Mouse (Mus musculus): ENCODE measurements around the gene Vamp9. TPM values are rescaled to one million over a fixed set of nuclear protein-coding genes. Genes with fewer than 3 reads are reported as not detected.

Gene Vamp9
- polyA plus RNA-seq, 1 experiment from 2014 or later: 0.51 TPM

DNA sequence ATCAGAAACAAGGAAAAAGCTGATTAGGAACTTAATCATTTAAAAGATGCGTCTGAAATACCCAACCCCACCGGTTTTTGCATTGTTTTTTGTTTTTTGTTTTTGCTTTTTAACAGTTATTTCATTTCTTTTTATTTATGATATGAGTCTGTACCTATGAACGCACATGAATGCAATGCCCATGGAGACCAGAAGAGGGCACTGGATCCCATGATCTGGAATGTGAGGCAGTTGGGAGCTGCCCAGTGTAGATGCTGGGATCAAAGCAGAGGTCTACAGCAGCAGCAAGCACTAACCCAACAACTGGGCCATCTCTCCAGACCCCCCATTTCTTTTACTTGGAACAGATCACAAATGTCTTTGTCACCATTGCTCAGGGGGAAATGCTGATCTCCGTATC lies 21.9 kb downstream of the Vamp9 start:
- H3K4me1 ChIP-seq (replicated peaks; ENCODE audit: control insufficient read depth, insufficient read depth, low read length): no peaks in the 10 kb centered on the region
- H3K4me3 ChIP-seq (ENCODE audit: low read depth, low read length): no peak overlapping the region
- WGBS: 49% methylated on average over 4 of the region's 4 CpGs
- no peak overlapping the region for H3K4me2 ChIP-seq (ENCODE audit: low read depth, low read length, severe bottlenecking)
- no peaks in the 10 kb centered on the region for H3K9me3 ChIP-seq (ENCODE audit: control insufficient read depth, low read length)
- no peaks in the 10 kb centered on the region for H3K27me3 ChIP-seq (ENCODE audit: control insufficient read depth, insufficient read depth, low read length)
- H3K36me3 ChIP-seq (ENCODE audit: control insufficient read depth, insufficient read depth, low read length): no peaks in the 10 kb centered on the region
- ATAC-seq (replicated peaks; ENCODE audit: low FRiP score) (no peak), DNase-seq (ENCODE audit: low spot score) (peak; percentile 64)
- no peak overlapping the region for H3K9ac ChIP-seq (ENCODE audit: low read length)
- H3K27ac ChIP-seq (ENCODE audit: low read depth, low read length): no peak overlapping the region

DNA sequence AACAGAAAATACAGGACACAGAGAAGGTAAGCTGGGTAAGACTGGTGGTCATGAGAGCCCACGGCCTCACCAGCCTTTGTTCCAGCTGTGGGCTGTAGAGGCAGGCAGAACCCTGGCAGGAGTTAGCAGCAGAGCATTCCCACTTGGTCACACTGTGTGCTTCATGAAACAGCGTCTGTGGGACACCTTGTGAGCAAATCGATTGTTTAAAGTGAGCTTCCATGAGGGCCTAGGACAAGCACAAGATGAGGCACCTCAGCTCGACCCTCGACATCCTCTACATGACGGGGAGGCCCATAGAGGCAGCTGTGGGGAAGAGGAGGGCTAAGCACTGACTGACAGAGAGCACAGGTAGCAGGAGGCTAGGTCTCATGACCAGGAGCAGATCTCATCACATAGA lies 25.9 kb downstream of the Vamp9 start:
- H3K4me2 ChIP-seq (ENCODE audit: low read depth, low read length, severe bottlenecking): no peak overlapping the region
- no peak overlapping the region for H3K9ac ChIP-seq (ENCODE audit: low read length)
- 84% methylated on average over 6 of the region's 6 CpGs for WGBS
- H3K9me3 ChIP-seq (ENCODE audit: control insufficient read depth, low read length): no peaks in the 10 kb centered on the region
- ATAC-seq (replicated peaks; ENCODE audit: low FRiP score): no peak
- H3K4me1 ChIP-seq (replicated peaks; ENCODE audit: control insufficient read depth, insufficient read depth, low read length): no peaks in the 10 kb centered on the region
- H3K27me3 ChIP-seq (ENCODE audit: control insufficient read depth, insufficient read depth, low read length): no peaks in the 10 kb centered on the region
- H3K36me3 ChIP-seq (ENCODE audit: control insufficient read depth, insufficient read depth, low read length): no peaks in the 10 kb centered on the region
- H3K27ac ChIP-seq (ENCODE audit: low read depth, low read length): no peak overlapping the region
- H3K4me3 ChIP-seq (ENCODE audit: low read depth, low read length): no peak overlapping the region
- no peak for DNase-seq (ENCODE audit: low spot score)

DNA sequence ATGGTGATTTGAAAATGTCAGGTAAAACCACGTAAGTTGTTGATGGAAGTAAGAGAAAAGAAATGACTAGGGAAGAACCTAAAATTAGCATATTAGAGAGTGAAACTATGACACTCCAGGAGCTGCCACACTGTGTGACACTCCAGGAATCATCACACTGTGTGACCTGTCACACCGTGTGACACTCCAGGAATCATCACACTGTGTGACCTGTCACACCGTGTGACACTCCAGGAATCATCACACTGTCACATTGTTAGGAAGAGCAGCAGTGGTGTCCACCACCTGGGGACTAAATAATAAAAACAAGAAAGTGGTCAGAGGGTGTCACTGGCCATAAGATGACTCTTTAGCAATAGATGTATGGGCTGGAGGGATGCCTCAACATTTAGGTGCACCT lies 33.4 kb downstream of the Vamp9 start:
- WGBS: 87% methylated on average over 3 of the region's 3 CpGs
- ATAC-seq (replicated peaks; ENCODE audit: low FRiP score): no peak

DNA sequence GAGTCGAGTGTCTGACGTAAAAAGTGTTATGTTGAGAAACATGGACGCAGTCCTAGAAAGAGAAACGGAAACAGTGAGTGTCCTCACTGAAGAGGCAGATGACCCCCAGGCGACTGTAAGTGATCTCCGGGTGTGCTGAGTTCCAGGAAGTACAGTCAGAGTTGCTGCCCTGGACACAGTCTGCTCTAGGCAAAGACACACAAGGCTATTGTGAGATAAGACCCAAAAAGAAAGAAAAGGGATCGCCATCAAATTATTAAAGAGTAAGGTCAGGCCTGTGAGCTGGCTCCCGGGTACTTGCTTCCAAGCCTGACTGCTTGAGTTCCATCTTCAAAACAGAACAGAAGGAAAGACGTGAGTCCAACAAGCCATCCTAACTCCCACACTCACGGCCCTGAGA lies 35.2 kb downstream of the Vamp9 start:
- no peak for ATAC-seq (replicated peaks; ENCODE audit: low FRiP score)
- WGBS: 84% methylated on average over 10 of the region's 10 CpGs
- no peak overlapping the region for H3K9ac ChIP-seq (ENCODE audit: low read length)
- no peaks in the 10 kb centered on the region for H3K4me1 ChIP-seq (replicated peaks; ENCODE audit: control insufficient read depth, insufficient read depth, low read length)
- DNase-seq (ENCODE audit: low spot score): no peak
- H3K4me2 ChIP-seq (ENCODE audit: low read depth, low read length, severe bottlenecking): no peak overlapping the region
- peaks cover 3% of the 10 kb centered on the region; the same call in 1 of the 2 replicates for H3K9me3 ChIP-seq (ENCODE audit: control insufficient read depth, low read length)
- no peak overlapping the region for H3K4me3 ChIP-seq (ENCODE audit: low read depth, low read length)
- H3K27me3 ChIP-seq (ENCODE audit: control insufficient read depth, insufficient read depth, low read length): no peaks in the 10 kb centered on the region
- no peak overlapping the region for H3K27ac ChIP-seq (ENCODE audit: low read depth, low read length)
- H3K36me3 ChIP-seq (ENCODE audit: control insufficient read depth, insufficient read depth, low read length): no peaks in the 10 kb centered on the region; the same call in 1 of the 2 replicates

More for the DNA sequence above, 33.4 kb downstream of the Vamp9 start:
- H3K9ac ChIP-seq (ENCODE audit: low read length): no peak overlapping the region
- no peak for DNase-seq (ENCODE audit: low spot score)
- no peaks in the 10 kb centered on the region for H3K4me1 ChIP-seq (replicated peaks; ENCODE audit: control insufficient read depth, insufficient read depth, low read length)
- H3K4me2 ChIP-seq (ENCODE audit: low read depth, low read length, severe bottlenecking): no peak overlapping the region
- no peaks in the 10 kb centered on the region for H3K27me3 ChIP-seq (ENCODE audit: control insufficient read depth, insufficient read depth, low read length)
- H3K27ac ChIP-seq (ENCODE audit: low read depth, low read length): no peak overlapping the region
- H3K4me3 ChIP-seq (ENCODE audit: low read depth, low read length): no peak overlapping the region
- no peaks in the 10 kb centered on the region for H3K36me3 ChIP-seq (ENCODE audit: control insufficient read depth, insufficient read depth, low read length)
- H3K9me3 ChIP-seq (ENCODE audit: control insufficient read depth, low read length): peaks cover 3% of the 10 kb centered on the region; the same call in 1 of the 2 replicates

DNA sequence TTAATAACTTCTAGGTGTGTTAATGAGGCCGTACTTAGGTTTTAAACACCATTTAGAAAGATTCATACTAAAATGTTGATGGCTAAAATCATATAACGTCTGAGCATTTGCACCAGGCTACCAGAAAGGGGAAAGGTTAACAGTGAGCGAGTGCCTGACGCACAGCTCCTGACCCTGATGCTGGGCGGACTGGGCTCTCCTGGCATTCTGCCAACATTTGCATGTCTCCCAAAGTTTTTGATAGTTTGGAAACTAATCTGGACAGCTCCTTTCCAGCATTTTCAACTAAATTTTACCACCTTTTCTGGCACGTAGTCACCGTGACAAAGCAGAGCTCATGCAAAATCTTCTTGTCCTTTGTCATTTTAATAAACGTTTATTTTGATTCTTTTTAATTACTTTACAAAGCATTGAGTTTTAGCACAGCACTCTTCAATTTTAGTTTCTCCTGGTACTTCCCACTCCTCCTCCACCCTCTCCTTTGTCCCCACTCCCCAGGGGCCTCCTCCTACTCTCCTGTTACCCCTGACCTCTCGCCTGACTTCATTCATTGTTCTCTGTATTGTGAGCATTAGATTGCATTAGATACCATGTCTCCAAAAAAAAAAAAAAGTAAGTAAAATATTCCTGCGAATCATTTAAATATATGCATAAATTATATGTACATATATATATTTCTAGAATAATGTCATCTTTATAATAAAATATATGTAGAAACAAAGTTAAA lies 35.9 kb downstream of the Vamp9 start:
- Histone ChIP-seq H3K9me3 (ENCODE audit: control insufficient read depth, low read length) (peaks cover 3% of the 10 kb centered on the region; the same call in 1 of the 2 replicates), H3K27ac (ENCODE audit: low read depth, low read length) (no peak overlapping the region), H3K27me3 (ENCODE audit: control insufficient read depth, insufficient read depth, low read length) (no peaks in the 10 kb centered on the region), H3K4me1 (replicated peaks; ENCODE audit: control insufficient read depth, insufficient read depth, low read length) (no peaks in the 10 kb centered on the region), H3K36me3 (ENCODE audit: control insufficient read depth, insufficient read depth, low read length) (no peaks in the 10 kb centered on the region; the same call in 1 of the 2 replicates), H3K4me3 (ENCODE audit: low read depth, low read length) (no peak overlapping the region), H3K9ac (ENCODE audit: low read length) (no peak overlapping the region), H3K4me2 (ENCODE audit: low read depth, low read length, severe bottlenecking) (no peak overlapping the region)
- DNase-seq (ENCODE audit: low spot score): no peak
- no peak for ATAC-seq (replicated peaks; ENCODE audit: low FRiP score)
- 47% methylated on average over 10 of the region's 10 CpGs for WGBS

DNA sequence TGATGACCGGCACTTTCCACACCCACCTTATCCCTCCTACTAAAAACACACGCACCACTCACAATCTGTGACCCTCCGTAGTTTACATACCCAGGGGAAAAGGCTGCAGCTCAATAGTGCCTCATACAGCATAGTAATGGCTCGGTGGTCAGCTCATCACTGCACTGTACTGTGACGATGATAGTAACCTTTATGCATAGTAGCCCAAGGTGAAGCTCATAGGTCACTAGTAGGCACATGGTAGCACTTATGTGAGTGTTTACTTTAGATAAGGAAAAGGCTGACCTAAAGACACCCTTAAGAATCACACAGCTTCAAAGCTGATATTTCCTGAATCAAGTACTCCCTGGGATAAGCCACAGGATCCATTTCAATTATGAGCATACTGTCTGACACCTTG lies 46.5 kb downstream of the Vamp9 start:
- no peak overlapping the region for H3K4me2 ChIP-seq (ENCODE audit: low read depth, low read length, severe bottlenecking)
- no peak overlapping the region for H3K27ac ChIP-seq (ENCODE audit: low read depth, low read length)
- H3K9me3 ChIP-seq (ENCODE audit: control insufficient read depth, low read length): no peaks in the 10 kb centered on the region
- peaks cover 7% of the 10 kb centered on the region for H3K4me1 ChIP-seq (replicated peaks; ENCODE audit: control insufficient read depth, insufficient read depth, low read length)
- H3K36me3 ChIP-seq (ENCODE audit: control insufficient read depth, insufficient read depth, low read length): no peaks in the 10 kb centered on the region; the same call in 1 of the 2 replicates
- ATAC-seq (replicated peaks; ENCODE audit: low FRiP score) (no peak; the same call in 1 of the 2 replicates), DNase-seq (ENCODE audit: low spot score) (no peak)
- no peak overlapping the region for H3K4me3 ChIP-seq (ENCODE audit: low read depth, low read length)
- H3K27me3 ChIP-seq (ENCODE audit: control insufficient read depth, insufficient read depth, low read length): no peaks in the 10 kb centered on the region
- no peak overlapping the region for H3K9ac ChIP-seq (ENCODE audit: low read length)
- WGBS: 92% methylated on average over 5 of the region's 5 CpGs

DNA sequence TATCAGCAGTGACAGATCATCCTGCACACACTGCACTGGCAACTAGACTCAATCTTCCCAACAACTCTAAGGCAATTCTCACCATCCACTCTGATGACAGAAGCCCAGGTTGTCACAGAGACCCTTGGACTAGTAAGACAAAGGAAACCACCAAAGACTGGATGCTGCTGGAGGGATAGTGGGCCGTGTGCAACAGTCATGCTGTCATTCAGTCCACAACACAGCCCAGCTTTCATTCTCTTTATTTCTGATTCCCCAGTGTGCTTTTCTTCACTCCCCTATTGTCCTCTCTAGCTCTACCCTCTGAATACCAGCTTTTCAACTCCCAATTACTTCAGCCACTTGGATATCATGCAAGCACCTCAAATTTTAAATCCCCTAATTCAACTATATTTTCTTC lies 47.8 kb downstream of the Vamp9 start:
- peak; percentile 69 for DNase-seq (ENCODE audit: low spot score)
- Histone ChIP-seq H3K4me3 (ENCODE audit: low read depth, low read length) (no peak overlapping the region), H3K27ac (ENCODE audit: low read depth, low read length) (peak overlapping the region; percentile 37), H3K36me3 (ENCODE audit: control insufficient read depth, insufficient read depth, low read length) (no peaks in the 10 kb centered on the region; the same call in 1 of the 2 replicates), H3K4me1 (replicated peaks; ENCODE audit: control insufficient read depth, insufficient read depth, low read length) (peaks cover 7% of the 10 kb centered on the region), H3K9me3 (ENCODE audit: control insufficient read depth, low read length) (no peaks in the 10 kb centered on the region), H3K4me2 (ENCODE audit: low read depth, low read length, severe bottlenecking) (no peak overlapping the region), H3K9ac (ENCODE audit: low read length) (no peak overlapping the region), H3K27me3 (ENCODE audit: control insufficient read depth, insufficient read depth, low read length) (no peaks in the 10 kb centered on the region)
- ATAC-seq (replicated peaks; ENCODE audit: low FRiP score): peak; percentile 81
- 9% methylated on average over 1 of the region's 1 CpGs for WGBS

DNA sequence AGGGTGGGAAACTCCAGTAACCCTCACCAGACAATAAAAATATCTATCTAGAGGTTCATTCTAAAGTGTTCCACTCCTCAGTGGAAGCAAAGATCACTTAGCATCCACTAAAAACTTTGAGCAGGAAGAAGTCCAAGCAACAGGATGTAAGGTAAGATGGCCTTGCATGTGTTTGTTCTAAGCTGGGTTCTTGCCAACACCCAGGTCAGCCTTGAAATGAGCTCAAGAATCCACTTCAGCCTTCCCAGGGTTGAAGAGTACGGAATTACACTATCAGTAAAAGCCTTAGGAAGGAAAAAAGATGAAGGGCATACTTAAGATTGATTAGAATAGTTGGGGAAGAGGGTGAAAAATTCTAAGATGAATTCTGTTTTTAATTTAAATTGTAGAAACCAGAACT lies 52.6 kb downstream of the Vamp9 start:
- Histone ChIP-seq H3K9ac (ENCODE audit: low read length) (no peak overlapping the region), H3K4me2 (ENCODE audit: low read depth, low read length, severe bottlenecking) (no peak overlapping the region), H3K4me1 (replicated peaks; ENCODE audit: control insufficient read depth, insufficient read depth, low read length) (peaks cover 4% of the 10 kb centered on the region), H3K27me3 (ENCODE audit: control insufficient read depth, insufficient read depth, low read length) (no peaks in the 10 kb centered on the region), H3K9me3 (ENCODE audit: control insufficient read depth, low read length) (no peaks in the 10 kb centered on the region), H3K36me3 (ENCODE audit: control insufficient read depth, insufficient read depth, low read length) (peaks cover 3% of the 10 kb centered on the region), H3K4me3 (ENCODE audit: low read depth, low read length) (no peak overlapping the region), H3K27ac (ENCODE audit: low read depth, low read length) (no peak overlapping the region)
- 100% methylated on average over 1 of the region's 1 CpGs for WGBS
- ATAC-seq (replicated peaks; ENCODE audit: low FRiP score) (no peak), DNase-seq (ENCODE audit: low spot score) (no peak)
